Mouse (Mus musculus): ENCODE measurements at regions not wholly inside any gene's neighbourhood (a gene's known extent, or its start where the extent isn't known, plus 50 kb on each side); places are given as distances from the start of the nearest gene placed in this dataset.
"Not testable (repeated sequence)": the region's sequence is repeated elsewhere in the genome, so short reads cannot be mapped to it uniquely, and the experiment has no call there.

GRCm38 (mm10) chr3:21891819-21892480 is 184.5 kb upstream of the Tbl1xr1 start:
- no peak for DNase-seq

GRCm38 (mm10) chr3:21892864-21893404 is 183.5 kb upstream of the Tbl1xr1 start:
- no peak for DNase-seq

- DNase-seq, result no peak
These were observed 180.9 kb upstream of the Tbl1xr1 start for GRCm38 (mm10) chr3:21895551-21895950.

GRCm38 (mm10) chr3:21898241-21898640 is 178.2 kb upstream of the Tbl1xr1 start:
- no peak for DNase-seq

GRCm38 (mm10) chr3:21905384-21906073 is 170.9 kb upstream of the Tbl1xr1 start:
- no peak for DNase-seq

- no peak for DNase-seq
These were observed 167.6 kb upstream of the Tbl1xr1 start for GRCm38 (mm10) chr3:21908828-21909227.

GRCm38 (mm10) chr3:21910080-21910479 is 166.4 kb upstream of the Tbl1xr1 start:
- DNase-seq, result no peak

- no peak for DNase-seq
These were observed 165.4 kb upstream of the Tbl1xr1 start for GRCm38 (mm10) chr3:21911071-21911470.

- no peak for DNase-seq
These were observed 159.1 kb upstream of the Tbl1xr1 start for GRCm38 (mm10) chr3:21917228-21917910.

- no peak for DNase-seq
These were observed 158.0 kb upstream of the Tbl1xr1 start for GRCm38 (mm10) chr3:21918431-21918830.

GRCm38 (mm10) chr3:21919931-21920330 is 156.5 kb upstream of the Tbl1xr1 start:
- DNase-seq, result no peak

- DNase-seq, result no peak
These were observed 144.5 kb upstream of the Tbl1xr1 start for GRCm38 (mm10) chr3:21931951-21932350.

- DNase-seq, result not testable (repeated sequence)
These were observed 143.8 kb upstream of the Tbl1xr1 start for GRCm38 (mm10) chr3:21932696-21933095.

- peak; percentile 17 for DNase-seq
These were observed 141.7 kb upstream of the Tbl1xr1 start for GRCm38 (mm10) chr3:21934731-21935271.

- DNase-seq, result peak; percentile 91
These were observed 140.7 kb upstream of the Tbl1xr1 start for GRCm38 (mm10) chr3:21935571-21936261.

- no peak for DNase-seq
These were observed 140.2 kb upstream of the Tbl1xr1 start for GRCm38 (mm10) chr3:21936262-21936603.

- peak; percentile 58 for DNase-seq
These were observed 139.8 kb upstream of the Tbl1xr1 start for GRCm38 (mm10) chr3:21936616-21937015.

- no peak for DNase-seq
These were observed 139.0 kb upstream of the Tbl1xr1 start for GRCm38 (mm10) chr3:21937281-21938035.

- peak; percentile 70 for DNase-seq
These were observed 138.2 kb upstream of the Tbl1xr1 start for GRCm38 (mm10) chr3:21938071-21938848.

GRCm38 (mm10) chr3:21939738-21940137 is 136.7 kb upstream of the Tbl1xr1 start:
- DNase-seq, result no peak

- DNase-seq, result no peak
These were observed 134.9 kb upstream of the Tbl1xr1 start for GRCm38 (mm10) chr3:21941596-21941995.
